Mouse (Mus musculus): ENCODE measurements around the gene Olfr92.

Gene Olfr92

DNA sequence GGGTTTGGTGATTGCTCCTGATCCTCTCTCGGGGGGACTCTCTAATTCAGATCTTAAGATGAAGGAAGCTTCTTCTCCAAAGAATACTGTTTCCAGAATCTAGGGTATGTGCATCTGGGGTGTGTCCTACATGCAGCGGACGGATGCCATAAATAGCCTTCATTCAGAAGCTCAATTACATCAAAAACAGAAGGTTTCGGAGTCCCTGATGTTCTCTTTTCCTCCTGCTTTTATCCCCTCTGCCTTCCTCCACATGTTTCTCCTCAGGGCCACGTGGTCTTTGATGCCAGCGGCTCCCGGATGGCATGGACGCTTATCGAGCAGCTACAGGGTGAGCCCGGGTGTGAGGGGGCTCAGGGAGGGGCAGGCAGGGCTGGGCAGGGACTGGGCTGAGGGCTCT is 56.8 kb downstream of the Olfr92 start:
- no peak for DNase-seq (ENCODE audit: inconsistent age in 2 of 2, low spot score in 1 of 2)

DNA sequence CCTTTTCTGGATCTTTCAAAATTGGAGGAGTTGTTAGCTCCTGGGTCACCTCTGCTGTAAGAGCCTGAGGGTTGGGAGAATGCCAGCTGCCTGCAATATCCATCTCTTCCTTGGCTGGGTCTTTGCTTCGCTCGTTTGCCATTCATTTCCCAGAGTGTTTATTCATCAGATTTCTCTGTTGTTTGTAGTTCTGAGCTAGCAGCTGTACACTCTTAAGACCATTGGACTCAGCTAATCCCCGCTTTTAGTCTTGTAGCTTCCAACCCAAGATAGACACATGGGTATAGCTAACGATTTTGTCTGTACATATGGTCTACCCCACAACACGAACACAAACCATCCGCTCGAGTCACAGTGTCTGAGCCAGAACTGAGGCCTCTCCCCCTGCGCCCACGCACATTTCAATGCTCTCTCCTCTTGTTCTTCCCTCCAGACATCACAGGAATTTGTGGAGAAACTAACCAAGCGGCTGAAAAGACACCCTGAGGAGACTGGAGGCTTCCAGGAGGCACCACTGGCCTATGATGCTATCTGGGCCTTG is 57.7 kb downstream of the Olfr92 start:
- no peak for DNase-seq (ENCODE audit: inconsistent age in 2 of 2, low spot score in 1 of 2)

DNA sequence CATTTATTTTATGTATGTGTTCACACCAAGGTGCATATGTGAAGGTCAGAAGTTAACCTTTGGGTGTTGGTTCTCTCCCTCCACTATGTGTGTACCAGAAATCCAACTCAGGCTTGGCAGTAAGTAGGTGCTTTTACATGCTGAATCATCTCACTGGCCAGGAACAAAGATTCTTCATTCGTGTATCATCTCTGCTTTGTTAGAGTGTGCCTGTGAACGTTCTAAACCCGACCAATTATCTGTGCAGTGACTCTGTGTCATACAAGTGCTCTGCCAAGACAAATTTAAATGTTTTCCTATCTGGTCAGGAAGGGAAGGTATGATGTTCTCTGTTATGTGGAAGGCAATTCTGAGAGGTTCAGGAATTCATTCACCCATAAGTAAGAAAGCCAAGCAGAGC is 58.5 kb downstream of the Olfr92 start:
- no peak for DNase-seq (ENCODE audit: inconsistent age in 2 of 2, low spot score in 1 of 2)

All from adrenal gland, adult (tissue).